Mouse (Mus musculus) B cell, adult 2 months (primary cell): ENCODE measurements around the gene Ssh2.

Experiments used
- DNase-seq, 2 experiments: peaks; one replicate each; pipeline ENCODE4 v3.0.0; 2022

The Ssh2 gene

DNA sequence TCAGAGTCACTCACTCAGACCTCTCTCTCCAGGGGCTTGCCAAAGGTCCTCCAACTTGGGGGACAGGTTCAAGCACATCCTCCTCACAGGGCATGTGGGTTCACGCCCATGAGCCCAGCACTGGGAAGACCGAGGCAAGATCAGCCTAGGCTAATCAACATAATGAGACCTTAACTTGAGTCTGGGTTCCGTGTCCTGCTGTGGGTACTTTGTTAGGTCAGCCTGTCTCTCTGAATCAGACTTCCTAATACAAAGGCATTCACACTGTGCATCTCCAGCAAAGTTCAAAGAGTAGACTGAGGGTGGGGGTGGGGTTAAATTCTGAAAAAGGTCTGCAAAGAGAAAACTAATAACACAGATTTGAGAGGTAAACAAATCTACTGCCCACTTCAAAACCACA lies 249.0 kb downstream of the Ssh2 start:
- no peak for DNase-seq

DNA sequence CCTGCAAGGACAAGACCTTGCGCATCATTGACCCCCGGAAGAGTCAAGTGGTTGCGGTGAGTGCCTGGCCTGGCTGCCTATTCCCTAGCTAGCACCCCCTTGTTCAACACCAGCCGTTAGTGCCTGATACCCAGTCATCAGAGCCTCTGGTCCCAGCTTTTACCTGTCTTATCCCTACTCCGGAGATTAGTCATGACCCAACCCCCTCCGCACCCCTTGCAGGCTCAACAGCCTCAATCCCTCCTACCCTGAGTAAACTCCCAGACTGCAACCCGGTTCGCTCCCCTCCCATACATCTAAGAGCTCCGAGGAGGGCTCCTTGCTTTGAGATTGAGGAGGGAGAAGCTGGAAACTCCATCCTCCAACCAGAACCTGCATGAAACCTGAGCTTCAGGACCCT lies 250.5 kb downstream of the Ssh2 start:
- DNase-seq = no peak

DNA sequence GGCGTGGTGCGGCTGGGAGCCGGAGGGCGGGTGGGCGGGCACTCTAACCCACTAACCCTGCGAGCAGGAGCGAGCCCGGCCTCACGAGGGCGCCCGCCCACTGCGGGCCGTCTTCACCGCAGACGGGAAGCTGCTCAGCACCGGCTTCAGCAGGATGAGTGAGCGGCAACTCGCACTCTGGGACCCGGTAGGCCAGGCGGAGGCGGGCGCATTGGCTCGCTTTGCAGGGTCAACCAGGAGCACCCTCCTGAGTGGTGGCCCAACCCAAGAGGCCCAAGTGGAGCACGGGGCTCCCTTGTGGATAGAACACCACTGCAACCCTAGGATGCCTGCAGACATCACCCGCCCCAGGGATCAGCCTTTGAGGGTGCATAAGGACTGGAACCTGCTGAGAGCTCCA lies 251.1 kb downstream of the Ssh2 start:
- peak; percentile 87 for DNase-seq

DNA sequence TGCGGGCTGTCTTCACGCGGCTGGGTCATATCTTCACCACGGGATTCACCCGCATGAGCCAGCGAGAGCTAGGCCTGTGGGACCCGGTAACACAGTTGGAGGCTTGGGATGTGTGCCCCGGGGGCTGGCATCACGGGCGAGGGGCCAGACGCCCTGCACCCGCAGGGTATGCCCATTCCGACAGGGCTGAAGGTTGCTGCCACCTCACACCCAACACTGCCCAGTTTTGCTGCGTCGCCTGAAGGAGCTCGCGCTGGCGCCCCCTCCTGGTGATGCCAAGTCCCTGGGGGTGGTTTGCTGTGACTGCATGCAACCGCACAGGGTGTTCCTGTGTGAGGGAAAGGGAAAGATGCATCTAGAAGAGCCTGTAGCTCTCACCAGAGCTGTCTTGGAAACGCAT lies 251.7 kb downstream of the Ssh2 start:
- DNase-seq = peak; percentile 91

DNA sequence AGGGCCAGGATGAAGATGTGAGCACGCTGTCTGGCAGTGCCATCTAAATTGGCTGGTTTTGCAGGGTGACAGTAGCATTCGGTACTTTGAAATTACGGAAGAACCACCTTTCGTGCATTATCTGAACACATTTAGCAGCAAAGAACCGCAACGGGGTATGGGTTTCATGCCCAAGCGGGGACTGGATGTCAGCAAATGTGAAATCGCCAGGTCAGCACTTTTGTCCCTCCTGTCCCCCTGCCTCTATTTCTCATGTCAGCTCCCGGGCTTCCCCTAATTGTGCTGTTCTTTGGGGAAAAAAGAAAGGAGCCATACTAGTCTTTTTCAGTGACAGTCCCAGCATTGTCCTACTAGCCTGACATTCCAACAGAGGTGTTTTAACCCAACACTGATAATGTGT lies 252.3 kb downstream of the Ssh2 start:
- no peak for DNase-seq

DNA sequence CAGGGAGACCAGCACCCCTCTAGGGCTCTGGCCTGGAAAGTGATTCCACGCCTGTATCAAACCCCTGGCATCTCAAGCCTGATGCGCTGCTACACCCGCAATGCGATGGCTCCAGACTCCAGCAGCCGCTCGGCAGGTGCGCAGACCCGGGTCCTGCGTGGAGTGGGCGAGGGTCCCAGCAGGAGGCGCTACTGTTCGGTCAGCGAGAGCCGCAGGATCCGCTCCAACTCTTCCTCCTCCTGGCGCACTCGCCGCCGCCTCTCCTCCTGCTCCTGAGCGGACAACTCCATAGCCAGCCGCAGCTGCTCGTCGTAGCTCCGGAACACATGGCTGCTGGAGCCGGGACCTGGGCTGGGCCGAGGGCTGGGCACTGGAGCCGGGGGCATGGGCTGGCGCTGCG lies 255.3 kb downstream of the Ssh2 start:
- no peak for DNase-seq

DNA sequence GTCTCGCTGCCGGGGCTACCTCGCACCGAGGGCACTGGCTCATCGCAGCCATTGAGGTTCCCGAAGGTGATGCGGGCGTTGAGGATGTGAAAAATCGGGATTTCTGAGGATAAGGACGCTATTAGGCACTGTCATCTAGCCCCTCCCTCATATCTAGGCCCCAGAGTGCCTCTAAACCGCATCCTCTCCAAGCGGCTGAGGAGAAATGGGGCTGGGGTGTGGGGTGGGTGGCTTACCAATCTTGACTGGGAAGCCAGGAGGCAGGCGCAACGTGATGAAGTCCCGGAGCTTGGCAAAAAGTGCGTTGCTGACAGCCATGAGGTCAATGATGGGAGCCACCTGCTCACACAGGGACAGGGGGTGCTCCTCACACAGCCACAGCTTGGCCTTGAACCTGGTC lies 256.7 kb downstream of the Ssh2 start:
- DNase-seq = no peak

DNA sequence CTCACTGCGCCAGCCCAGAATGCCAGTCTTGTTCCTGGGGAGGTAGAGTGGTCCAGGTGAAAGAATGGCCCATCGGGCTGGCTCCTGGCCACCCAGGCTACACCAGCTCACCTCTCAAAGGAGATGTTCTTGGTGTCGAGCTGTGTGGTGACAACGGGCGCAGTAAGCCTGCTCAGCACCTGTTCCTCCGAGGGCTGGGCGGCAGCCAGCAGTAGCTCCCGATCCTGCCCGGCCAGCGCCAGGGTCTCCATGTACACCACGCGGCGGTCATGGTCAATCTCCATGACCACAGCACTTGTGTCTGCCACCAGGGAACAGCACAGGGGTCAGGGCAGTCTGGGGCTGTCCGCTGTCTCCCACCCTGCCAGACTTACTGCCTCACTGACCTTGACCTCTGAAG lies 260.1 kb downstream of the Ssh2 start:
- no peak for DNase-seq

DNA sequence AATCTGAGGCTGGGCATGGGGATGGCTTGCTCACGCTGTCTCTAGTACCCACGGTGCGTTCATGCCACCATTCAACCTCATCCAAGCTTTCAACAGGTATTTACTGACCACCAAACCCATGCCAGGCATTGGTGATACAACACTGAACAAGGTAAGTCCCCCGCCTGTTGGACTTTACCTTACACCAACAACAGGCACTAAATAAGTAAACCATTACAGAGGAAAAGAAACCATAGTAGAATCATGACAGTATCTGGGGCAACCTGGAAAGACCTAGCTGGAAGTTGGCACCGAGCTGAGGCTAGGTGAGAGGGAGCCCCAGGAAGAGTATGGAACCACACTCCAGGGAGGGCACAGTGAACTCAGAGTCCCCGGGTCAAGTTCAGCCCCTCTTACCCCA lies 260.8 kb downstream of the Ssh2 start:
- DNase-seq = no peak

DNA sequence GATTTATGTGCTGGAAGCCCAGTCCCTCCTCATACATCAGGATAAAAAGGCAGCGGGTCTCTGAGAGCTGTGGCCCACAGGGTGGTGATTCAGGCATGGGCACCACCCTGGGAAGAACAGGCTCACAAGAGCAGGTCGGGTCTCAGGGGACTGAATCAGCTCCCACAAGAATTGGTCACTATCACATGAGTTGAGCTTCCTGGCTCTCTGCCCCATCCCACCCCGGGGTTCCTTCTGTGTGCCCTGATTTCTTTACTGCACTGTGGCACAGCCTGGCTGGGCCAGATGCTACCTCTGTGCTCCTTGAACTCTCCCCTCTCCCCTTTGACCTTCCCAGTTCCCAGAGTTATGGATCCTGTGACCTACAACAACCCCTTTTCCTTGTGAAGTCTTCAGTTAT lies 267.0 kb downstream of the Ssh2 start:
- DNase-seq = no peak

DNA sequence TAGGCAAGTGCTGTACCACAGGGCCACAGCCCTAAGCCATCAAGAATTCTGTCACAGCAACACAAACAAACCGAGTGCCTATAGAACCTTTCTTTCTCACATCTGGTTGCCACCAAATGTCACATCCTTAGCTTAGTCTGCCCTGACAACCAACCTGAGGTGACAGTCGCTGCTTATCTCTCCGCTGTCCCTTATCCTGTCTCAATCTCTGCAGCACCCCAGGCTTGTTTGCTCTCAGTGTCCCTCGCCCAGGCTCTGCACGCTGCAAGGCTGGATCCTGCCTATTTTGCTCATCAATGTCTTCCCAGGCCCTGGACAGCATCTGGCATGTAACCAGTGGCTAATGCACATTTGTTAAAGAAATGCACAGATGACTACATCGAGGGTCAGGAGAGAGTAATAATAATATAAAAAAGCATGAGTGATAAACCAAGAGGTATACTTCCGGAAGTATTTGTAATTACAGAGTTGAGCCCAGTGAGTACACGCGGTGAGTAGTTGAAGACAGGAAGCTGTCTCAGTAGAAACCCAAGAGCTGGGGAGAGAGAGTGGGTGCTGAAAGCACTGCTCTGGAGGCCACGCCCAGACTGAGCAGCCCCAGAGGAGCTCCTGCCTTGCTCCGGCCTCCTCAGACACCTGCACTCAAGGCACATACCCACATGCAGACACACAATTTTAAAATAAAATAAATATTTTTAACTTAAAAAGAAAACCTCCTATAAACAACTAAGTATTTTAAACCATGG lies 267.6 kb downstream of the Ssh2 start:
- peak in 1 of 2 experiments; percentile 27 for DNase-seq

DNA sequence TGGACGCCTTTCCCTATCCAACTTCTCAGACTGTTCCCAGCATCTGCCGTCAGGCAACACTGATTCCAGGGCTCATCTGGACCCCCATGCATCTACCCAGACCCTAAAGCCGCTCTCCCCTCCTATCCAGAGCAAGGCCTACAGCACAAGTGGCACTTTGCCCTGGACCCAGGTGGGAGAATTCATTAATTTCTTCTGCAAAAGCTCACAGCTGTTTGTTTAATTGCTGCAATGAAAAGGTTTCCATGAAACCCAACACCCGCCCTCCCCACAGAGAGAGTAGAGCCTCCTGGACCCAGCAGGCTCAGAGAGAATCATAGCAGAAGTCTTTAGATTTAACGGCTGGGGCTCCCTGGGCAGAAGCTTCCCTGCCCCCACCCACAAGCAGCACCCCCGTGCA lies 269.1 kb downstream of the Ssh2 start:
- no peak for DNase-seq

DNA sequence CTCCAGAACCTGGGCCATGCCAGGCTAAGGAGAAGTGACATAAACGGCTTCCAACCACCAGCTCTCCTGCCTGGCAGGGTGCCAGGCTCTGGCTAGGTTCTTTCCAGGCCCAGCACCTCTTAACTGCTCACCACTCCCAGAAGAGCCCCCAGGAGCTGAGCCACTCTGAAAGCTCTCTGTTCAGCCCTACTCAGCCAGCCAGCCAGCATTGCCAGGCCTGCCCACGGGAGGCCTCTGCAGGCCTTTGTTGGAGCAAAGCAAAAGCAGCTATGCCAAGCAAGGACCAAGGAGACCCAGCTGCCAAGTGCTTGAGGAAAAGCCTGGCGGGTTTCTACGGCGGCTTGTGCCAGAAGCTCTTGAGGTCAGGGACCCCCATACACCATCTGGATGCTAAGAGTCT lies 270.7 kb downstream of the Ssh2 start:
- no peak for DNase-seq

DNA sequence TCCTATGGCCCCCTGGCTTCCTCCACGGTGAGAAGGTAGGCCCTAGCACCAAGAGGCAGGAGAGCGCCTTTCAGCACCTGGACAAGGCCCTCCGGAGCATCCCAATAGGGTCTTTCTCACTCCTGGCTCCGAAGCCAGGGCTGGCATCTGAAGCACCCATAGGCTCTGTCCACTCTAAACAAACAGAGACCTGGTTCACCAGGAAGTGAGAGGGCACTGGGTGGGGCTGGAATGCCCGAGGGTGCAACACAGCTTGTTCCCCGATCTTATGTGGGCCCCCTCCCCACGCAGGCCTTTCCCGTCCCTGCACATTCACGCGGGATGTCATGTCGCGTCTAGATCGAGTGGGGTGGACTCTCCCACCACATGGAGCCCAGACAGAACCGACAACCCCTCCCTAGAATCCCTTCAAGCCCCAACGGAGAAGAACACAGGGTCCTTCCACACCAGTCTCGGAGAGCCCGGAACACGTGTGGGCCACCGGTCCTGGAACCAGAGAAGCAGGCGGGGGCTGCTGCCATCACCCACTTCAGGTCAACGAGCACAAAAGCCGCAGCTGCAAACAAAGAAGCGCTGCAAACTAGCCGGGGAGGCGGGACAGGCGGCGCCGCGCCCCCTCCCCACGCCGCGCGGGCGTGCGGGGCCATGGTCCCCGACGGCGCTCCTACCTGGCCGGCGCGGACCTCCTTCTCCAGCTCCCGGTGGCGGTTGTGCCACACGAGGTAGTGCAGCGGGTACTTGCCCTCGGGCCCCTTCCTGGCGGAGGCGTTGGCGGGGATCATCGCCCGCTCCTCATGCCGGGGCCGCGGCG lies 272.9 kb downstream of the Ssh2 start:
- DNase-seq = peak; percentile 19 to 36

DNA sequence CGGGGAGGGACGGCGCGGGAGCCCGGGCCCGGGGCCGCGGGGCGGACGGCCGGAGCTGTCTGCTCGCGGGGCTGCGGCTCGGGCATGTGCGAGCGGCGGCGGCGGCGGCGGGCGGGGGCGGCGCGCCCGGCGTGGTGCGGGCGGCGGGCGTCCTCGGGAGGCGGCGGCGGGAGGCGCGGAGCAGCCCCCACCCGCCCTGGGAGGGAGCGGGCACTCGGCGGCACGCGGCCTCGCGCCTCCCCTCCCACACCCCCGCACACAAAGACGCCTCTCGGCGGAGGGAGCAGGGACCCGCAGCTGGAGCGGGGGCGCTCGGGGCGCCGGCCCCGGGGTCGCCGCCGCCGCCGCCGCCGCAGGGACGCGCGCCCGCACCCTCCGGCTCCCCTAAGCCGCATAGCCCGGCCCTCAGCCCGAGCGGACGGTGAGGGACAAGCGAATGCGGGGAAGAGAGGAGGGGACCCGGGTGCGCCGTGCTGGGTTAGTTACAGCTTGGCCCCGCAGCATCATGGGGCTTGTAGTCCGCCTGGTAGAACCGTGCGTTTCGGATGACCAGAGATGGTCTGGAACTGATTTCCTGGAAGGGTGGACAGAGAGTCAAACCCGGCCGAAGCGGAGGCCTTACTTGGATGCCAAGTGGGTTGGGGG lies 273.6 kb downstream of the Ssh2 start, which contains the start of gene Ankrd13b:
TSS of gene Ankrd13b (minus strand) at position 88 of the 645 bp plus-strand sequence.
- DNase-seq = peak; percentile 45 to 50

DNA sequence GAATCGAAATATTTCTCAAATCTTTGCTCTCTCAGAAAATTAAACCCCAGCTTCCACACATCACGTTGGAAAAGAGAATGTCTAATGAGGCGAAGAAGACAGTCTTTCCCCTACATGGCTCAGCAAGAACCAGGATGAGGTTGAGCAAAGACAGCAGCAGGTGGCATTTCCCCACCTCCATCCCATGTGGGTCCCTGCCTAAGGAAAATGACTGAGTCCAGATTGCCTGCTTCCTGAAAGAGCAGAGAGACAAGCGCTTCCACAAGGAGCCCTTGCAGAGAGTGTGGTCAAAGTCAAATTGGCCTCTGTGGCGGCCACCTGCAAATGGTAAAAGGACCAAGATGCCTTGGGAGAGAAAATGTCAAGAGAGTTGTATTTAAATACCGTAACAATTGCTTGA lies 274.4 kb downstream of the Ssh2 start:
- no peak for DNase-seq

DNA sequence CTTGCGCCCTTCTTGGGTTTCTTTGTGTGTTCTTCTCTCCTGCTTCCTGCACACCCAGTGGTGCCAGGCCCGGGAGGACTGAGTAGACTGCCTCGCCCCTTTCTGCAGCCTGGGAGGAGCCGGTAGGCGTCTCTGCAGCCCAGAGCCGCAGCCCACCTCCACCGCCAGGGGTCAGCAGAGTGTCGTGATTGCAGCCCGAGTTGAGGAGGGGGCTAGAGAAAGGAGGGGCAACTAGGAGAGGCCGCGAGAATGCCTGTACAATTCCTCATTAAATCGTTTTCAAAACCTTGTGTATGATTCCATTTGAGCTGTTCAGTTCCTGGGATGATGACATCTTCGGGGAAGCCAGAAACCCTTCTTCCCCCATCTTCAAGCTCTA lies 275.0 kb downstream of the Ssh2 start:
- DNase-seq = peak; percentile 89 to 91

DNA sequence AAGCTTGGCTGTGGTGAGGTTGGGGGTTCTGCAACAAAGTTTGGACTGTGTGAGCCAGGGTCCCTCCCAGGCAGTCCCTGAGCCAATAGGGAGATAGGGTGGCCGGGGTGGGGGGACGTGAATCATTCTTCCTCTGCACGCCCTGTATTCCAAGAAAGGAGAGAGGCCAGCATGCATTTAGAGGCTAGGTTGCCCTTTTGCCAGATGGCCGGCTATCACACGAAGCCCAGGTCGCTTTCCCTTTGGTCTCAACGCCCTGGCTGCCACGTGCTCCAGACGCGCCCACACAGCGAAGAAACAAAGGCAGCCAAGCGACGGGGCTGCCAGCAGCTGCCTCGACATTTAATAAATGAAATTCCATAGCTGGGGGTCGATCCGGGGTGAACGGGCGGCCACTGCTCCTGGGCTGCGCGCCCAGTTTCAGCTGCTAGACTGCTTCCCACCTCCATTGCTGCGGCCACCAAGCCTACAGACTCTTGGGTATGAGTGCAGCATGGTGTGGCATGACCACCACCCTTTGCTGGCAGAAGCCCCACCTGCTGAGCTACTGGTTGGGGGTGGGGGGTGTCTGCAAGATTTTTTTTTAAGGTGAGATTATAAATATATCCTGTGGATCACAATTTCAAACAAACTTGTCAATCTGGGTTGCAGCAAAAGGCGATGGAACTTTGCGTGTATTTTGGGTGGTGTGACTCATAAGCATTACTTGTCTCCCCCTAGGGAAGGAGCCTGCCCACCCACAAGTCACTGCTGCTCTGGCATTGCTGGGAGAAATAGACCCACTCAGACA lies 275.6 kb downstream of the Ssh2 start:
- DNase-seq = peak; percentile 36 to 39

DNA sequence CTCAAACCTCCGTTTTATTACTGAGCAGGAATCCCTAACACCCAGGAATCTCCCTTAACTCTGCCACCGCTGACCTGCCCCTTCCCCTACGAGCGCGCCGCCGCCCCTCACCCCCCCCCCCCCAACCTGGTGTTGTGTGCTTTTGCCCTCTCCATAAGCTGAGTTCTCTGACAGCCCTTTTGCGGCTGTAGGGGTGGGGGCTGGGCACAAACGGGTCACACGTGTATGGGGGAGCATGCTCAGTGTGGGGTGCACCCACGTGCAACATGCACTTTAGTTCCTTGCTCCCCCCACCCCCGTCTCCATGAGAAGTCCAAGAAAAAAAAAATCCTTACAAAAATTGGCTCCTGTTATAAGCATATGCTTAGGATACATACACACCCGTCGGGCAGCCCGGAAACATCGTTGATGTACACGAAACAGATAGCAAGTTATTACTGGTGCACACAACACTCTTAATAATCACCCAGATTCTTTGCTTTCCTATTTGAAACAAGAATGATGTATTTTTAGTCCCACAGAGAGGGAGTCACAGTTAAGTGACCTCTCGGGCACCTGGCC lies 276.3 kb downstream of the Ssh2 start:
- peak; percentile 28 to 48 for DNase-seq

DNA sequence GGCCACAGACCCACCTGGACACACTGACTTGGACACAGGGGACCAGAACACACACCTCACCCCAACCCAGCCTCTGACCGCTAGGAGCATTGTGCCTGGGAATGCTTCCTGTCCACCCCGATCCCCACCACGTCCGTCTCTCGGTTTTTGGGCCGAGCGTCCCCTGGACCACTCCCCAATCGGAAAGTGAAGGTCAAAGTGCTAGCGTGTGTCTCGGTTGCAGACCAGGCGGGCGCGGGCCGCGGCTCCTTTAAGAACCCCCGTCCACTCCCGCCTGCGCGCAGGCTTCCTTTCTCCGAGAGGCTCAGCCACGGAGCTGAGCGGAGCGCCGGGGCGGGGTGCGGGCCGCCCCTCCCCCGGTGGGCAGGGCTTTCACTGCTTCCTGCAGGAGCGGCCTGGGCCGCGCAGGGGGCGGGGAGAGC lies 276.8 kb downstream of the Ssh2 start:
- DNase-seq = peak; percentile 88 to 89

DNA sequence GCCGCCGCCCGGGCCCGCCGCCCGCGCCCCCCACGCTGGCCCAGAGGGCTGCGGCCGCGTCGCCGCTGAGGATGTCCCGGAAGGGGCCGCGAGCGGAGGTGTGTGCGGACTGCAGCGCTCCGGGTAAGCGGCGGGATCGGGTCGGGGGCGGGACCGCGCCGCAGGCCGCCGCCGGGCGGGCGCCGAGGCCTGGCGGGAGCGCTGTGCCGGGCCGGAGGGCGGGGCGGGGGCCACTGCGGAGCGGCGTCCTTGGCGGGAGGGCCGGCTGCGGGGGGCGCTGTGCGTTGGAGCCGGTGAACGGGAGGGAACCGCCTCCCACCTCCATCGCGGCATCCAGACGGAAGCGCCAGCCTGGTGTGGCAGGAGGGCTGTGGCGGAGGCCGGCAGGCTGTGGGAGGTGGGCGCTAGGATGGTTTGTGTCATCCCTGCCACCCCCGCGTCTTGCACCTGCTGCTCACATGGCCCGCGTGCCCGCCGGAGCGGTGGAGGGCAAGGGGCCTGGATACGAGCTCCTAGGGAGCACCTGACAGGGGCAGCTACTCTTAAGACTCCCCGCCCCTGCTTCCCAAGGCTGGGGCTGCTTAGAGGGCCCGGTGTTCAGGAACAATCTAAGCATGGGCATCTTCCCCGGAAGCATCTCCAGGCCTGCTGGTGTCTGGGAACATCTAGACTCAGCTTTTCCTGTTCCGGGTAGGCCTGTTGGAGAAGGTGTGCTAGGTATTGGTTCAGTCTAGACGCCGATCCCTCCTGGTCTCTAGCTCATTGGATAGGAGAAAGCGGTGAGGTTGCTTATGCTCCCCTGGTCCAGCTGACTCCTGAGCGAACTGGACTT lies 277.6 kb downstream of the Ssh2 start, which contains the start of gene Git1:
TSS of gene Git1 (plus strand) at position 51 of the 832 bp plus-strand sequence.
- peak; percentile 38 to 53 for DNase-seq

DNA sequence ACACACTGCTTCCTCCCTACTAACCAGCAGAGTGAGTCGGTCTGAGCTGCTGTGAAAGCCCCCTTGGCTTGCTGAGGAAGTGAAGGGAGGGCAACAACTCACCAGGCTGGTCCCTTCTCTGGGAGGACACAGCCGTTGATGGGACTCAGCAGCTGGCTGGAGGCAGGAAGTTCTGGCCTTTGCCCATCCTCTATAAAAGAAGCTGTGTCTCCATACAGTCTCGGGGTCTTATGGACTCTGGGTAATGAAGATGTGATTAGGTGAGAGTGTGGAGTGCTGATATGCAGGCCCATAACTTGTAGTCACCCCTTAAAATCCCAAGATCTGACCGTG lies 278.2 kb downstream of the Ssh2 start:
- DNase-seq = no peak
